Mouse (Mus musculus): ENCODE results near the gene Tet1. TPM values are rescaled to one million over a fixed set of nuclear protein-coding genes. Genes with fewer than 3 reads are reported as not detected.
A peak's percentile ranks its signal among the peaks of the same experiment; 100 is the strongest.
"Not testable (repeated sequence)": the region's sequence is repeated elsewhere in the genome, so short reads cannot be mapped to it uniquely, and the experiment has no call there.

Gene Tet1
- polyA plus RNA-seq, 1 experiment from 2014 or later = 35.1 TPM

GRCm38 (mm10) chr10:62794221-62794620 is 114.6 kb downstream of the Tet1 start:
- Histone ChIP-seq H3K27ac (replicated peaks) (no peak overlapping the region), H3K27me3 (no peaks in the 10 kb centered on the region), H3K4me2 (no peak overlapping the region), H3K36me3 (peaks cover 11% of the 10 kb centered on the region), H3K9me3 (no peaks in the 10 kb centered on the region), H3K4me3 (no peak overlapping the region), H3K4me1 (replicated peaks) (peaks cover 16% of the 10 kb centered on the region), H3K9ac (no peak overlapping the region)
- ATAC-seq (ENCODE audit: low FRiP score, low read depth) = no peak
- WGBS = 98% methylated on average over 4 of the region's 4 CpGs

GRCm38 (mm10) chr10:62793091-62793453 is 115.7 kb downstream of the Tet1 start:
- peak overlapping the region; percentile 71 for H3K4me2 ChIP-seq
- peaks cover 20% of the 10 kb centered on the region for H3K36me3 ChIP-seq
- H3K27me3 ChIP-seq = no peaks in the 10 kb centered on the region
- peak overlapping the region; percentile 93 for H3K27ac ChIP-seq (replicated peaks)
- peak overlapping the region; percentile 88 for H3K4me3 ChIP-seq
- WGBS = 38% methylated on average over 2 of the region's 2 CpGs
- H3K9me3 ChIP-seq = no peaks in the 10 kb centered on the region
- ATAC-seq (ENCODE audit: low FRiP score, low read depth) = no peak; the same call in 1 of the 2 replicates
- H3K4me1 ChIP-seq (replicated peaks) = peaks cover 16% of the 10 kb centered on the region
- H3K9ac ChIP-seq = peak overlapping the region; percentile 45; the same call in 1 of the 2 replicates

GRCm38 (mm10) chr10:62792177-62793090 is 116.4 kb downstream of the Tet1 start, which contains the start of gene Ccar1:
Gene Ccar1 (minus strand): TSS chr10:62792286.
- Histone ChIP-seq H3K4me2 (peak within 1 kb of the TSS; percentile 71), H3K4me3 (peak within 1 kb of the TSS; percentile 88), H3K36me3 (peaks cover 26% of the 10 kb centered on the region), H3K9me3 (no peaks in the 10 kb centered on the region), H3K4me1 (replicated peaks) (peaks cover 16% of the 10 kb centered on the region), H3K27ac (replicated peaks) (peak within 1 kb of the TSS; percentile 93), H3K27me3 (no peaks in the 10 kb centered on the region), H3K9ac (peak within 1 kb of the TSS; percentile 94)
- ATAC-seq (ENCODE audit: low FRiP score, low read depth) = peak; percentile 99
- 4% methylated on average over 55 of the region's 55 CpGs for WGBS

- Histone ChIP-seq H3K36me3 (peaks cover 36% of the 10 kb centered on the region), H3K4me2 (peak overlapping the region; percentile 71), H3K27me3 (no peaks in the 10 kb centered on the region), H3K4me1 (replicated peaks) (peaks cover 16% of the 10 kb centered on the region), H3K4me3 (peak overlapping the region; percentile 88), H3K27ac (replicated peaks) (peak overlapping the region; percentile 93), H3K9me3 (no peaks in the 10 kb centered on the region), H3K9ac (peak overlapping the region; percentile 94)
- peak; percentile 79 for ATAC-seq (ENCODE audit: low FRiP score, low read depth)
- 1% methylated on average over 63 of the region's 78 CpGs for WGBS
These were observed 117.3 kb downstream of the Tet1 start for GRCm38 (mm10) chr10:62791251-62792176.

GRCm38 (mm10) chr10:62781776-62782175 is 127.0 kb downstream of the Tet1 start:
- H3K27me3 ChIP-seq; H3K4me3 ChIP-seq; H3K27ac ChIP-seq (replicated peaks); H3K4me1 ChIP-seq (replicated peaks); H3K4me2 ChIP-seq; H3K9me3 ChIP-seq; H3K9ac ChIP-seq; ATAC-seq (ENCODE audit: low FRiP score, low read depth): not testable (repeated sequence)
- peaks cover 94% of the 10 kb centered on the region for H3K36me3 ChIP-seq
- 97% methylated on average over 1 of the region's 1 CpGs for WGBS

Other genes starting within 250 kb of the Tet1 start
- 3.6 and 3.8 TPM in 2 replicates for gene Stox1, start 182.9 kb downstream of the Tet1 start, polyA plus RNA-seq (2015; fragmentation: Nextera tagmentation; extraction: Ambion mirVana)
- 91.2 and 92.2 TPM in 2 replicates for gene Ccar1, start 116.7 kb downstream of the Tet1 start, polyA plus RNA-seq (2015; fragmentation: Nextera tagmentation; extraction: Ambion mirVana)
- gene Slc25a16, start 11.6 kb upstream of the Tet1 start, polyA plus RNA-seq (2015; fragmentation: Nextera tagmentation; extraction: Ambion mirVana) = 13.7 and 16.1 TPM in 2 replicates
- 3.6 and 4.0 TPM in 2 replicates for gene Dna2, start 38.0 kb upstream of the Tet1 start, polyA plus RNA-seq (2015; fragmentation: Nextera tagmentation; extraction: Ambion mirVana)
- 58.5 and 61.9 TPM in 2 replicates for gene Rufy2, start 71.2 kb upstream of the Tet1 start, polyA plus RNA-seq (2015; fragmentation: Nextera tagmentation; extraction: Ambion mirVana)
- gene Hnrnph3, start 115.2 kb upstream of the Tet1 start, polyA plus RNA-seq (2015; fragmentation: Nextera tagmentation; extraction: Ambion mirVana) = 134 and 141 TPM in 2 replicates
- 0.35 and 0.93 TPM in 2 replicates for gene Pbld2, start 115.3 kb upstream of the Tet1 start, polyA plus RNA-seq (2015; fragmentation: Nextera tagmentation; extraction: Ambion mirVana)
- gene Pbld1, start 151.2 kb upstream of the Tet1 start, polyA plus RNA-seq (2015; fragmentation: Nextera tagmentation; extraction: Ambion mirVana) = 0.91 and 1.2 TPM in 2 replicates
- gene Atoh7, start 190.7 kb upstream of the Tet1 start, polyA plus RNA-seq (2015; fragmentation: Nextera tagmentation; extraction: Ambion mirVana) = 8.5 and 15.0 TPM in 2 replicates

Measured in hindbrain, embryonic 15.5 days (tissue).